Mouse (Mus musculus): ENCODE measurements at regions not wholly inside any gene's neighbourhood (a gene's known extent, or its start where the extent isn't known, plus 50 kb on each side); places are given as distances from the start of the nearest gene placed in this dataset.

DNA sequence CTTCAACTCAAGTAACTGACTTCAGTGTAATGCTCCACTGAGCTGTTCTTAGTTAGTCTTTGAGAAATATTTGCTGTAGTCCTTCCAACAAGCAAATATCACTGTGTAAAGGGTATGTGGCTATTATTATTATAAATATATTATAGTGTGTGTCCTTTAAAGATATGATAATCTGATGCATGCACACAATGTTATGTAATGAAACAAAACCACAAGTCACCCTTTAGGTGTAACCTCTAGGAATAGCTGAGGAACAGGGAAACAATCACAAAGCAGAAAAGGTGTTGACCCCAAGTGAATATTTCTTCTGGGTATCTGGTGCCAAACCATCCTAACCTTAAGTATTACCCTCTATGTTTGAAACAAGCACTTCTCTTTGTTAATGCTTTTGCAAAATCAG lies 603.6 kb upstream of the Arid1b start:
- Histone ChIP-seq H3K9ac (ENCODE audit: low read depth, low read length) (no peak overlapping the region), H3K27me3 (ENCODE audit: control insufficient read depth, insufficient read depth, low read length) (no peaks in the 10 kb centered on the region), H3K4me1 (ENCODE audit: control insufficient read depth, insufficient read depth, low read length) (no peaks in the 10 kb centered on the region), H3K36me3 (ENCODE audit: control insufficient read depth, insufficient read depth, low read length) (no peaks in the 10 kb centered on the region), H3K9me3 (ENCODE audit: control insufficient read depth, low read length) (no peaks in the 10 kb centered on the region), H3K4me3 (ENCODE audit: low read length) (no peak overlapping the region), H3K27ac (ENCODE audit: low read depth, low read length) (no peak overlapping the region), H3K4me2 (replicated peaks; ENCODE audit: low read depth, low read length) (no peak overlapping the region)
- ATAC-seq (ENCODE audit: low FRiP score, low TSS enrichment): no peak

GRCm38 (mm10) chr17:4391210-4391609 lies 602.9 kb upstream of the Arid1b start:
- Histone ChIP-seq H3K36me3 (ENCODE audit: control insufficient read depth, insufficient read depth, low read length) (no peaks in the 10 kb centered on the region), H3K4me2 (replicated peaks; ENCODE audit: low read depth, low read length) (no peak overlapping the region), H3K9me3 (ENCODE audit: control insufficient read depth, low read length) (no peaks in the 10 kb centered on the region), H3K27me3 (ENCODE audit: control insufficient read depth, insufficient read depth, low read length) (no peaks in the 10 kb centered on the region), H3K9ac (ENCODE audit: low read depth, low read length) (no peak overlapping the region), H3K27ac (ENCODE audit: low read depth, low read length) (no peak overlapping the region), H3K4me3 (ENCODE audit: low read length) (no peak overlapping the region), H3K4me1 (ENCODE audit: control insufficient read depth, insufficient read depth, low read length) (no peaks in the 10 kb centered on the region)
- no peak for ATAC-seq (ENCODE audit: low FRiP score, low TSS enrichment)
- WGBS: 83% methylated on average over 1 of the region's 1 CpGs

DNA sequence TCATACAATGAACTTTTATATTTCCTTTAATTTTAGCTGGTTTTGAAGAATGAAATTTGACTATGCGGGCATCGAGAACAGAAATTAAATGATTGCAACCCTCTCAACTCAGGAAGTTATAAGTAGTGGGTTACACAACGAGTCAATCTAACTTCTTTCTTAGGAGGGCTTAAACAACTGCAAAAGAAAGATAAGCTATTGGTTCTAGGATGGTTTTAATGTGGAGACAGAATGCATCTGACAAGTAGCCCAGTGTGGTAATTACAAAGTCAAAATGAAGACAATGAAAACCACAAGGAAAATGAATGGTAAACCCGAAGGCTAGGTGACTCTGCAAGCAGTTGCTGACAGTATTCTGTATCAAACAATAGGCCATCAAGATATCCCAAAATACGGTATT lies 598.0 kb upstream of the Arid1b start:
- H3K9me3 ChIP-seq (ENCODE audit: control insufficient read depth, low read length): no peaks in the 10 kb centered on the region

DNA sequence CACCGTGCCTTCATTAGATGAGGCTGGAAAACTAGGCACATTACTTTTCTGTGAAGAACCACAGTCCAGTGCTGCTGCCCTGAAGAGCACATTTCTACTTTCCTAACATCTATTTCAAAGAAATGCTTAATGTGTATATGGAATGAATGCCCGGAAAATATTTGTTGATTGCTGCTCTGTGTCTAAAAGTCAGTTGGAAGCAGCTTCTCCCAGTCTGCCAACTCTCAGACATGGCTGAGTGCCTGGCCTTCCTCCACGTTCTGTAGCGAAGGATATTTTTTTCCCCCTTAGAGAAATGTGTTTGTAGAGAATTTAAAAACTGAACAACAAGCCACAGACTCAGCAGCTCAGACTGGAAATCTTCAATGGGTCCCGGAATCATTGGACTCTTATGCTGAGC lies 576.4 kb upstream of the Arid1b start:
- ATAC-seq (ENCODE audit: low FRiP score, low TSS enrichment): no peak
- Histone ChIP-seq H3K4me2 (replicated peaks; ENCODE audit: low read depth, low read length) (no peak overlapping the region), H3K4me1 (ENCODE audit: control insufficient read depth, insufficient read depth, low read length) (no peaks in the 10 kb centered on the region), H3K27me3 (ENCODE audit: control insufficient read depth, insufficient read depth, low read length) (no peaks in the 10 kb centered on the region), H3K4me3 (ENCODE audit: low read length) (no peak overlapping the region), H3K9ac (ENCODE audit: low read depth, low read length) (no peak overlapping the region), H3K36me3 (ENCODE audit: control insufficient read depth, insufficient read depth, low read length) (no peaks in the 10 kb centered on the region), H3K27ac (ENCODE audit: low read depth, low read length) (no peak overlapping the region), H3K9me3 (ENCODE audit: control insufficient read depth, low read length) (no peaks in the 10 kb centered on the region)
- 90% methylated on average over 5 of the region's 5 CpGs for WGBS

More for the DNA sequence above, 598.0 kb upstream of the Arid1b start:
- no peak for ATAC-seq (ENCODE audit: low FRiP score, low TSS enrichment)
- Histone ChIP-seq H3K27me3 (ENCODE audit: control insufficient read depth, insufficient read depth, low read length) (no peaks in the 10 kb centered on the region), H3K27ac (ENCODE audit: low read depth, low read length) (no peak overlapping the region), H3K4me3 (ENCODE audit: low read length) (no peak overlapping the region), H3K4me1 (ENCODE audit: control insufficient read depth, insufficient read depth, low read length) (no peaks in the 10 kb centered on the region), H3K36me3 (ENCODE audit: control insufficient read depth, insufficient read depth, low read length) (no peaks in the 10 kb centered on the region), H3K4me2 (replicated peaks; ENCODE audit: low read depth, low read length) (no peak overlapping the region), H3K9ac (ENCODE audit: low read depth, low read length) (no peak overlapping the region)
- 88% methylated on average over 5 of the region's 5 CpGs for WGBS

- Histone ChIP-seq H3K4me1 (ENCODE audit: control insufficient read depth, insufficient read depth, low read length) (no peaks in the 10 kb centered on the region), H3K4me2 (replicated peaks; ENCODE audit: low read depth, low read length) (no peak overlapping the region)
- 58% methylated on average over 6 of the region's 6 CpGs for WGBS
Measured at GRCm38 (mm10) chr17:4424451-4425168, 569.5 kb upstream of the Arid1b start.

DNA sequence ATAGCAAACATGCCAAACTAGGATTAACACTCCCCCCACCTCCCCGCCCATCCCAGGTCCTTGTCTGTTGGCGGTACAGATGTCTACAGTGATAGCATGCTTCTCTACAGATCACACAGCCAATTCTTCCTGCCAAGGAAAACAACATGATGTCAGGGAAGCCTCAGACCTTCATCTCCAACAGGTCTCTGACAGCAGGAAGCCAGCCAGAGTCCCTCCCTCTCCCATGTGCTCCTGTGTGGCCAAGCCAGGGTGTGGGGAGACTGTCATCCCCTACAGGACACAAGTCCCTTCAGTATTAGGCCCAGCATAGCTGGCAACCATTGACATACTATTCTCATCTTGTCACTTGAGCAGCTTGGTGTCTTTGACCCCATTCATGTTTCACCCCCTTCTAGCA lies 568.8 kb upstream of the Arid1b start:
- ATAC-seq (ENCODE audit: low FRiP score, low TSS enrichment): no peak
- H3K36me3 ChIP-seq (ENCODE audit: control insufficient read depth, insufficient read depth, low read length): no peaks in the 10 kb centered on the region
- no peak overlapping the region for H3K9ac ChIP-seq (ENCODE audit: low read depth, low read length)
- H3K9me3 ChIP-seq (ENCODE audit: control insufficient read depth, low read length): no peaks in the 10 kb centered on the region
- no peaks in the 10 kb centered on the region for H3K27me3 ChIP-seq (ENCODE audit: control insufficient read depth, insufficient read depth, low read length)
- no peak overlapping the region for H3K27ac ChIP-seq (ENCODE audit: low read depth, low read length)
- WGBS: 84% methylated on average over 2 of the region's 2 CpGs
- no peak overlapping the region for H3K4me3 ChIP-seq (ENCODE audit: low read length)
- no peak overlapping the region for H3K4me2 ChIP-seq (replicated peaks; ENCODE audit: low read depth, low read length)
- no peaks in the 10 kb centered on the region for H3K4me1 ChIP-seq (ENCODE audit: control insufficient read depth, insufficient read depth, low read length)

More at GRCm38 (mm10) chr17:4424451-4425168, 569.5 kb upstream of the Arid1b start:
- H3K9me3 ChIP-seq (ENCODE audit: control insufficient read depth, low read length): no peaks in the 10 kb centered on the region
- no peak for ATAC-seq (ENCODE audit: low FRiP score, low TSS enrichment)
- no peak overlapping the region for H3K9ac ChIP-seq (ENCODE audit: low read depth, low read length)
- no peaks in the 10 kb centered on the region for H3K36me3 ChIP-seq (ENCODE audit: control insufficient read depth, insufficient read depth, low read length)
- H3K27me3 ChIP-seq (ENCODE audit: control insufficient read depth, insufficient read depth, low read length): no peaks in the 10 kb centered on the region
- H3K27ac ChIP-seq (ENCODE audit: low read depth, low read length): no peak overlapping the region
- no peak overlapping the region for H3K4me3 ChIP-seq (ENCODE audit: low read length)

GRCm38 (mm10) chr17:4429036-4429435 lies 565.1 kb upstream of the Arid1b start:
- Histone ChIP-seq H3K9ac (ENCODE audit: low read depth, low read length) (no peak overlapping the region), H3K36me3 (ENCODE audit: control insufficient read depth, insufficient read depth, low read length) (no peaks in the 10 kb centered on the region)
- whole genome bisulfite sequencing: 76% methylated on average over 2 of the region's 2 CpGs

DNA sequence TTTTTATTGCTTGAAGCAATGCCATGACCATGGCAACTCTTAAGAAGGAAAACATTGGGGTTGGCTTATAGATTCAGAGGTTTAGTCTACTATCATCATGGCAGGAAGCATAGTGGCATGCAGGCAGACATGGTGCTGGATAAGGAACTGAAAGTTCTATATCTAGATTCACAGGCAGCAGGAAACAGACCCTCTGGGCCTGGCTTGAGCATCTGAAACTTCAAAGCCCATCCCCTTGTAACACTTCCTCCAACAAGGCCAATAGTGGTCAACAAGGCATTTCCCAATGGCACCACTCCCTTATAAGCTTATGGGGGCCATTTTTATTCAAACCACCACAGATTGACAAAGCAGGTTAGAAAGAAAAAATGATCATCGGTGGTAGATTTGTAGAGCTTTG lies 548.5 kb upstream of the Arid1b start:
- no peak overlapping the region for H3K9ac ChIP-seq (ENCODE audit: low read depth, low read length)
- 94% methylated on average over 1 of the region's 1 CpGs for WGBS
- H3K9me3 ChIP-seq (ENCODE audit: control insufficient read depth, low read length): no peaks in the 10 kb centered on the region
- H3K4me1 ChIP-seq (ENCODE audit: control insufficient read depth, insufficient read depth, low read length): no peaks in the 10 kb centered on the region
- no peak overlapping the region for H3K27ac ChIP-seq (ENCODE audit: low read depth, low read length)
- no peak overlapping the region for H3K4me3 ChIP-seq (ENCODE audit: low read length)
- no peak for ATAC-seq (ENCODE audit: low FRiP score, low TSS enrichment)
- H3K27me3 ChIP-seq (ENCODE audit: control insufficient read depth, insufficient read depth, low read length): no peaks in the 10 kb centered on the region
- H3K36me3 ChIP-seq (ENCODE audit: control insufficient read depth, insufficient read depth, low read length): no peaks in the 10 kb centered on the region
- H3K4me2 ChIP-seq (replicated peaks; ENCODE audit: low read depth, low read length): no peak overlapping the region

More at GRCm38 (mm10) chr17:4429036-4429435, 565.1 kb upstream of the Arid1b start:
- no peak for ATAC-seq (ENCODE audit: low FRiP score, low TSS enrichment)
- no peaks in the 10 kb centered on the region for H3K4me1 ChIP-seq (ENCODE audit: control insufficient read depth, insufficient read depth, low read length)
- no peaks in the 10 kb centered on the region for H3K27me3 ChIP-seq (ENCODE audit: control insufficient read depth, insufficient read depth, low read length)
- H3K9me3 ChIP-seq (ENCODE audit: control insufficient read depth, low read length): no peaks in the 10 kb centered on the region
- no peak overlapping the region for H3K4me2 ChIP-seq (replicated peaks; ENCODE audit: low read depth, low read length)
- no peak overlapping the region for H3K27ac ChIP-seq (ENCODE audit: low read depth, low read length)
- H3K4me3 ChIP-seq (ENCODE audit: low read length): no peak overlapping the region

DNA sequence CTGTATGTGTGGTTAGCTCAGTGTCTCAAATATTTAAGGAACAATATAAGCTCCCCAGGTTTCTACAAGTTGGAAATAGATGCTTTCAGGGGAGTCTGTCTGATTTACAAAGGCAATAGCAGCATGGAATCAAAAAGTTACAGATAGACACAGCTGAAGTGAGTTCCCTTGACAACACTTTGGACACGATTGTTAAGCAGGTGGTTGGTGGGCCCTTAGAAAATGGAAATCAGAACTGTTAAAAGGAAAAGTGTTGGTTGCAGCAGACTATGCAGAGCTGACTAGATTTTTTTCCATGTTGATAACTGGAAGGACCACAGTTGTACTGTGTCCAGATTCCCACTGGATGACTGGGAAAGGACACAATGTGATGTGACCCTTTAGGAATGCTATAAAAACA lies 536.6 kb upstream of the Arid1b start:
- H3K36me3 ChIP-seq (ENCODE audit: control insufficient read depth, insufficient read depth, low read length): no peaks in the 10 kb centered on the region
- no peaks in the 10 kb centered on the region for H3K4me1 ChIP-seq (ENCODE audit: control insufficient read depth, insufficient read depth, low read length)
- WGBS: 83% methylated on average over 1 of the region's 1 CpGs
- ATAC-seq (ENCODE audit: low FRiP score, low TSS enrichment): no peak
- H3K27me3 ChIP-seq (ENCODE audit: control insufficient read depth, insufficient read depth, low read length): no peaks in the 10 kb centered on the region
- no peaks in the 10 kb centered on the region for H3K9me3 ChIP-seq (ENCODE audit: control insufficient read depth, low read length)
- H3K9ac ChIP-seq (ENCODE audit: low read depth, low read length): no peak overlapping the region
- no peak overlapping the region for H3K4me2 ChIP-seq (replicated peaks; ENCODE audit: low read depth, low read length)
- no peak overlapping the region for H3K27ac ChIP-seq (ENCODE audit: low read depth, low read length)
- no peak overlapping the region for H3K4me3 ChIP-seq (ENCODE audit: low read length)
